Mouse (Mus musculus): ENCODE measurements around the gene Map3k9.

- TF ChIP-seq CTCF (IDR thresholded peaks at IDR 0.05; ENCODE audit: low read depth, low read length) (no peak), EP300 (IDR thresholded peaks at IDR 0.05; ENCODE audit: insufficient read depth, low read depth, low read length) (no peak), POLR2A (IDR thresholded peaks at IDR 0.05; ENCODE audit: insufficient read depth, low read length) (peak; percentile 38)
Measured at GRCm38 (mm10) chr12:81817126-81817505, 36.1 kb upstream of the Map3k9 start.

Data from ES-Bruce4 (cell line).